Mouse (Mus musculus) CH12.LX (cell line): ENCODE results near the gene Atxn7l3.

Experiments used
- CTCF ChIP-seq, 2 experiments: IDR thresholded peaks in 1 of 2; conservative IDR thresholded peaks in 1 of 2; 2 replicates each; pipeline ENCODE4 v1.5.1; 2011 to 2012; ENCODE audit warnings: low read depth in 2 of 2, low read length in 2 of 2, improper control_type of control experiment in 1 of 2, inconsistent platforms in 1 of 2, mild to moderate bottlenecking in 1 of 2, moderate library complexity in 1 of 2
- EP300 ChIP-seq: IDR thresholded peaks from 2 replicates; pipeline ENCODE4 v1.6.1; 2011; ENCODE audit warnings: low read length, improper control_type of control experiment
- IRF4 ChIP-seq: IDR thresholded peaks from 2 replicates; pipeline ENCODE4 v1.6.1; 2014; ENCODE audit warnings: low read depth, mild to moderate bottlenecking, inconsistent platforms, low read length, improper control_type of control experiment
- MAFK ChIP-seq: IDR thresholded peaks from 2 replicates; pipeline ENCODE4 v1.6.1; 2011; ENCODE audit warnings: low read length, improper control_type of control experiment; ENCODE audit not compliant: insufficient replicate concordance
- MYC ChIP-seq: IDR thresholded peaks from 2 replicates; pipeline ENCODE4 v1.6.1; 2011; ENCODE audit warnings: low read depth, mild to moderate bottlenecking, improper control_type of control experiment, low read length
- UBTF ChIP-seq: IDR thresholded peaks from 2 replicates; pipeline ENCODE4 v1.6.1; 2012; ENCODE audit warnings: low read depth, mild to moderate bottlenecking, inconsistent platforms, low read length, improper control_type of control experiment, moderate library complexity

- TF ChIP-seq CTCF (conservative IDR thresholded peaks at IDR 0.05 in 1 of 2, IDR thresholded peaks at IDR 0.05 in 1 of 2; ENCODE audit: low read depth in 2 of 2, low read length in 2 of 2): no peak
- no peak for TF ChIP-seq EP300
- TF ChIP-seq MAFK: no peak
- TF ChIP-seq UBTF: no peak
- TF ChIP-seq MYC: no peak
- TF ChIP-seq IRF4: no peak
Observed at GRCm38 (mm10) chr11:102268520-102269244, 27.7 kb downstream of the Atxn7l3 start, which contains the start of gene Asb16.
